Mouse (Mus musculus) CD4-positive, CD25-positive, alpha-beta regulatory T cell, adult 4 months (primary cell): ENCODE results near the gene Ctnna3. TPM values are rescaled to one million over a fixed set of nuclear protein-coding genes. Genes with fewer than 3 reads are reported as not detected.
"Not testable (repeated sequence)": the region's sequence is repeated elsewhere in the genome, so short reads cannot be mapped to it uniquely, and the experiment has no call there.

Experiments
- ATAC-seq: one replicate; pipeline ENCODE4 v1.8.0; 2017
- polyA plus RNA-seq, 2 experiments: library from polyadenylated mRNA; unstranded; fragments of 100-300 nt; shearing (Covaris generic); gene quantifications; one replicate each; pipeline ENCODE4 v1.2.1; 2017

The Ctnna3 gene
- polyA plus RNA-seq, 2 experiments from 2014 or later = 0.19 TPM; not detected in 1

- ATAC-seq = no peak
Measured at GRCm38 (mm10) chr10:64224424-64224823, 794.5 kb downstream of the Ctnna3 start.

DNA sequence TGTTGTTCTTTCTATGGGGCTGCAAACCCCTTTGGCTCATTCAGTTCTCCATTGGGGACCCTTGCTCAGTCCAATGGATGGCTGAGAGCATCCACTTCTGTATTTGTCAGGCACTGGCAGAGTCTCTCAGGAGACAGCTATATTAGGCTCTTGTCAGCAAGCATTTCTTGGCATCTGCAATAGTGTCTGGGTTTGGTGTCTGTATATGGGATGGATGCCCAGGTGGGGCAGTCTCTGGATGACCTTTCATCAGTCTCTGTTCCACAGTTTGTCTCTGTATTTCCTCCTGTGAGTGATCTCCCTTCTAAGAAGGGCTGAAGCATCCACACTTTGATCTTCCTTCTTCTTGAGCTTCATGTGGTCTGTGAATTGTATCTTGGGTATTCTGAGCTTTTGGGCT lies 795.9 kb downstream of the Ctnna3 start:
- not testable (repeated sequence) for ATAC-seq

GRCm38 (mm10) chr10:64243421-64243820 lies 813.5 kb downstream of the Ctnna3 start:
- ATAC-seq = no peak

- ATAC-seq = no peak
Measured at GRCm38 (mm10) chr10:64268156-64268555, 838.3 kb downstream of the Ctnna3 start.

DNA sequence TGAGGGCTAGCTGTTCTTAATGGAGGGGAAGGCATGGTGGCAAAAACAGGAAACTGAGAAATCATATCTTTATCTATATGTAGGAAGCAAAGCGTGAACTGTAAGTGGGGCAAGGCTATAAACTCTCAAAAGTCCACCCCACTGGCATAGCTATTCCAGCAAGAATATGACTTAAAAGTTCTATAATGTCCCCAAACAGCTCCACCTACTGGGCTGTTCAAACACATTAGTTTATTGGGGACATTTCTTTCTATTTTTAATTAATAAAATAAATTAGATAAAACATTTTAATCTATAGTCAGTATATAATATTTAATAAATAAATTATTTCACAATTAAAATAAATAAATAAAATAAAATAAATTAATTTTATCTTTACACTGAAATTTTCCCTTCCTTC lies 845.2 kb downstream of the Ctnna3 start:
- no peak for ATAC-seq

- no peak for ATAC-seq
Measured at GRCm38 (mm10) chr10:64278836-64279235, 848.9 kb downstream of the Ctnna3 start.

DNA sequence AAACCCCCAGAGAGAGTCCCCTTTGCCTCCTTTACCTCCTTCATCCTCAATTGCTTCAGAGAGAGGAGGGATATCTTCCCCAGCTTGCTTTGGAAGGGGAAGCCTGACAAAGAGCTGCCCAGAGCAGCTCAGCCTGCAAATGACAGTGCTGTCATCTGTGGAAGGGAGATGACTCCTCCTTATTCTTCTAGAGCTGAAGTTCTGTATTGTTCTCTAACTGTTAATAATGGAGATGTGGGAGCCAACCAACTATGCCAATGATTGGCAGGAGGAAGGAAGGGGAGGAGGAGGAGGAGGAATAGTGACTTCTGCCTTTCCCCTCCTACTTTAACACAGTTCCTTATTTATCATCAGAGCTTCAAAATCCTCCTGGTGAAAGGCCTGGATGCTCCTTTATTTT lies 875.9 kb downstream of the Ctnna3 start:
- ATAC-seq = no peak

- no peak for ATAC-seq
Measured at GRCm38 (mm10) chr10:64311622-64312292, 881.9 kb downstream of the Ctnna3 start.

DNA sequence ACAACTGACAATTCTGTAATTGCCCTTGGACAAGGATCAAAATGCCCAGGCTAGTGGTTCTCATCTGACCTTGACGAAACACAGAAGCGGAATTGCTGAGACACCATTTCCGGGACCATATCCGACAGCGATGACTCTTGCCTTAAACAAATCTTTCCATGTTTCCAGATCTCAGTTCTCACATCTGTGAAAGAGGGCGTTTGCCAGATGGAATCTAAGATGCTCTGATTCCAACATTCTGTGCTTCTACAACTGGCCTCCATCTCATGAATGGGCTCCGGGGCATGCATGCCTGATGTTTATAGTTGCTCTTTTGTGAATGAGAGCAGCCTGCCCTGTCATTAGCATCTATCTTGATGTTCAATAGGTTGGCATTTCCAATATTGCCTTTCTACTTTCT lies 890.4 kb downstream of the Ctnna3 start:
- no peak for ATAC-seq

GRCm38 (mm10) chr10:64342702-64343379 lies 912.9 kb downstream of the Ctnna3 start:
- ATAC-seq = no peak

DNA sequence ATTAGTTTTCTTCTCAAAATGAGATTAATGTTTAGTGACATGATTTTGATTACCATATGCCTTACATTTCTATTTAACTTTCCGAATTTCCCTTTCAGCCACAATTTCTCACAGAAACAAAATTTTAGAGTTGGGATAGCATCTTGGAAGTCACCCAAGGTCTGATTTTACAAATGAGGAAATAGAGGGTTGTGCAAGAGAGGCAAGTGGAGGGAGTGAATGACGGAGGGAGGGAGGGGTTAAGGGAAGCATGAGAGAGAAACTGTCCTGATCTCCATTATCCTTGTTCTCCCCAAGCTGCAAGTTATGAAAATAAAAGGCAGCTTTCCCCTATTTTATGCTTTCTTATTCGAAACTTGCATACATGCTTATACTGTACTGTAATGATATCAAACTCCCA lies 943.4 kb downstream of the Ctnna3 start:
- ATAC-seq = no peak

GRCm38 (mm10) chr10:64377751-64378150 lies 947.9 kb downstream of the Ctnna3 start:
- no peak for ATAC-seq

GRCm38 (mm10) chr10:64396579-64396978 lies 966.7 kb downstream of the Ctnna3 start:
- no peak for ATAC-seq

DNA sequence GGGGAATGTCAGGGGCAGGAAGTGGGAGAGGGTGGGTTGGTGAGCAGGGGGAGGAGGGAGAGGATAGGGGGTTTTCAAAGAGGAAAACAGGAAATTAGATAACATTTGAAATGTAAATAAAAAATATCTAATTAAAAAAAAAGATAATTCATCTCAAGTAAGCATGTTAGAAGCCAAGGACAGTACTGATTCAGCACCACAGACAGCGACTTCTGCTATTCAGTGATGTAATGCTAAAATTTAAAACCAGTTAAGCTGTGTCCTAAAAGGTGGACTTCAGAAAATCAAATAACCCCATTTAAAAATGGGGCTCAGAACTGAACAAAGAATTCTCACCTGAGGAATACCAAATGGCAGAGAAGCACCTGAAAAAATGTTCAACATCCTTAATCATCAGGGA lies 988.5 kb downstream of the Ctnna3 start:
- ATAC-seq = not testable (repeated sequence)

DNA sequence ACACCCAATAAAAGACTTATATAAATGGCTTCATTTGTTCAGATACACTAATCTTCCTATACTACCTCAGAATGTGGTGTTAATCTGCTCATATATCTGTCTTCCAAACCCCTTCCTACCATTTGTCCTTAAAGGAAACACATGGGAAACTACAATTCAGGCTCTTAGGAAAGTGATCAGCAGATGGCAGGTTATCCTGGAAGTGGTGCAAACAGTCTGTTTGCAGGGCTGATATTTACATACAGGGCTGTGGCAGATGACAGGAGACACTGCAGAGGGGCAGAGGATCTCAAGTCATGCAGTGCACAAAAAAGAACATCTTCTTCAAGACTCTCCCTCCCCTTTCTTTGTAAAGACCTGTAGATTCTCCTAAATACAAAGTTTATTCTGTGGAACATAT lies 1008.8 kb downstream of the Ctnna3 start:
- no peak for ATAC-seq

DNA sequence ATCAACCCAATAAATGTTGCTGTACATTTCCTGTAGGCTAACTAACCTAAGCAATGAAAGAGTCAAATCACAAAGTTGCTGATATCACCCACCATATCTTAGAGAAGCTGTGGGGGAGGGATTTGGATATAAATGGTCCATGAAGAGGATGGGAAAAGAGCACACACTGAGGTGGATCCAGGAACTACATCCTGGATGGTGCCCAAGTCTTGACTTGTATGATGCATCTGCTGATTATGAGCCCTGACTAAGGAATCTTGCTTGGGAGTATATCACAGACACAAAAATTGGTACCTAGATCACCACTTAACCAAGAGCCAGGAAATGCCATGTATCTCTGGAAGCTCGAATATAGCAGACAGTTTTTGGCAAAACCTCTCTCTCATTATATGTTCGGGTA lies 1018.7 kb downstream of the Ctnna3 start:
- ATAC-seq = no peak

DNA sequence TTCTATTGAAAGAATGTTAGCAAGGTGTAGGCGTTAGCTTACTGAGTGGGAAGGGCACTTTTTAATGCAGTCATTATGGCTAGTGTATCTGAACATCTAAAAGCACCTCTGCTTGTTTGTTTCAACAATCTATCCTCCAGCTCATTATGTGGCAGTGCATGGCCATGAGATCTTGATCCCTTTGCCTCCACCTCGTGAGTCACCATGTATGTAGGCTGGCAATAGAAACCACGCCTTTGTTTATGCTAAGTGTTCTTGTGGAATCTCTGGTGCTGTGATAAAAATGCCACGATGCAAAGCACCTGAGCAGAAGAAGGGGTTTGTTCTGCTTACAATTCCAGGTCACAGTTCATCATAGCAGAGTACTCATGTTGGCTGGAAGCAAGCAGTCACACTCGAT lies 1053.4 kb downstream of the Ctnna3 start:
- ATAC-seq = no peak

GRCm38 (mm10) chr10:64489471-64489870 lies 1059.6 kb downstream of the Ctnna3 start:
- no peak for ATAC-seq

- no peak for ATAC-seq
Measured at GRCm38 (mm10) chr10:64543647-64544046, 1113.7 kb downstream of the Ctnna3 start.

GRCm38 (mm10) chr10:64544389-64544788 lies 1114.5 kb downstream of the Ctnna3 start:
- ATAC-seq = no peak

GRCm38 (mm10) chr10:64571311-64571710 lies 1141.4 kb downstream of the Ctnna3 start:
- ATAC-seq = no peak

GRCm38 (mm10) chr10:64588116-64588515 lies 1158.2 kb downstream of the Ctnna3 start:
- ATAC-seq = no peak

DNA sequence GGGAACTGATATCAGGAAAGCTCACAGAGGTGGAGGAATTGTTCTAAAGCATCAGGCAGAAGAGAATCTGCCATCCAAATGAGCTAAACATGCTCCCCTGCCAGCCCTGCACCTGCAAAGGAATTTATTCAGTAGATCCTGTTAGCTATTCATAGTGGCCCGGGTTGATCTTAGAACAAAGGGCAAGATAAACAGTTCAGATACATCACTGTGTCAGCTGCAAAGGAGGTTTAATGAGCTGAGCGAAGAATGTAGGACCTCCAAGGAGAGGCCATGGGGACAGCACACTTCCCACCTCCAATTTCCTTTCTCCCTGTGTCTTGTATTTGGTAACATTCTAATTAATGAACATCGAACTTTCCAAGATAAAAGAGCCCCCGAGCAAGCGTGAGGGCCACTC lies 1206.9 kb downstream of the Ctnna3 start:
- ATAC-seq = no peak

GRCm38 (mm10) chr10:64639061-64639460 lies 1209.2 kb downstream of the Ctnna3 start:
- no peak for ATAC-seq

GRCm38 (mm10) chr10:64641093-64641492 lies 1211.2 kb downstream of the Ctnna3 start:
- no peak for ATAC-seq
